Mouse (Mus musculus) embryonic facial prominence, embryonic 15.5 days (tissue): Measurements from ENCODE around the gene Orai2. TPM values are rescaled to one million over a fixed set of nuclear protein-coding genes. Genes with fewer than 3 reads are reported as not detected.
"Not testable (repeated sequence)": the region's sequence is repeated elsewhere in the genome, so short reads cannot be mapped to it uniquely, and the experiment has no call there.

Source experiments
- ATAC-seq: fragments of 200-750 bp; cut with Nextera tagmentation; 2 replicates; pipeline ENCODE4 v1.8.0; 2017; ENCODE audit warnings: low read depth, moderate TSS enrichment; ENCODE audit not compliant: insufficient number of reproducible peaks, low FRiP score, low TSS enrichment
- H3K27ac ChIP-seq: fragments of 300-500 bp; sonication (generic); replicated peaks from 2 replicates; pipeline ENCODE4 v1.5.1; 2015; ENCODE audit warnings: mild to moderate bottlenecking, inconsistent platforms
- H3K27me3 ChIP-seq: fragments of 300-500 bp; sonication (generic); 2 replicates; pipeline ENCODE4 v1.6.1; 2015; ENCODE audit warnings: inconsistent platforms
- H3K36me3 ChIP-seq: fragments of 300-500 bp; sonication (generic); 2 replicates; pipeline ENCODE4 v1.6.1; 2015; ENCODE audit warnings: mild to moderate bottlenecking, inconsistent platforms
- H3K4me1 ChIP-seq: fragments of 300-500 bp; sonication (generic); 2 replicates; pipeline ENCODE4 v1.6.1; 2015; ENCODE audit warnings: inconsistent platforms
- H3K4me2 ChIP-seq: fragments of 300-500 bp; sonication (generic); replicated peaks from 2 replicates; pipeline ENCODE4 v1.6.1; 2015; ENCODE audit warnings: mild to moderate bottlenecking, inconsistent platforms
- H3K4me3 ChIP-seq: fragments of 300-500 bp; sonication (generic); replicated peaks from 2 replicates; pipeline ENCODE4 v1.5.1; 2015; ENCODE audit warnings: mild to moderate bottlenecking, inconsistent platforms
- H3K9ac ChIP-seq: fragments of 300-500 bp; sonication (generic); 2 replicates; pipeline ENCODE4 v1.6.1; 2015; ENCODE audit warnings: inconsistent platforms
- H3K9me3 ChIP-seq: fragments of 300-500 bp; sonication (generic); replicated peaks from 2 replicates; pipeline ENCODE4 v1.6.1; 2016; ENCODE audit warnings: inconsistent platforms
- WGBS: fragments of 180-500 bp; shearing (Covaris S2); methylation state at CpG from one replicate; pipeline ENCODE4 v1.1.7; 2015; 5-methylcytosine and 5-hydroxymethylcytosine counted together
- polyA plus RNA-seq: library from polyadenylated mRNA; unstranded; fragments of >200 nt; fragmentation: Nextera tagmentation; extraction: Ambion mirVana; gene quantifications from 2 replicates; pipeline ENCODE4 v1.2.1, GENCODE M21; 2015

Gene Orai2
- polyA plus RNA-seq, 1 experiment from 2014 or later, result 18.3 TPM

GRCm38 (mm10) chr5:136171363-136172341, 1.1 kb upstream of the Orai2 start:
- WGBS, result 28% methylated on average over 17 of the region's 17 CpGs
- peak overlapping the region; percentile 59 for H3K4me3 ChIP-seq
- peaks cover 8% of the 10 kb centered on the region; the same call in 1 of the 2 replicates for H3K36me3 ChIP-seq
- no peak overlapping the region for H3K9ac ChIP-seq
- no peaks in the 10 kb centered on the region; the same call in 1 of the 2 replicates for H3K9me3 ChIP-seq
- no peak for ATAC-seq
- no peaks in the 10 kb centered on the region for H3K27me3 ChIP-seq
- peak overlapping the region; percentile 88 for H3K27ac ChIP-seq
- H3K4me2 ChIP-seq, result peak overlapping the region; percentile 71
- peaks cover 30% of the 10 kb centered on the region for H3K4me1 ChIP-seq

- Histone ChIP-seq H3K36me3 (peaks cover 8% of the 10 kb centered on the region; the same call in 1 of the 2 replicates), H3K9ac (peak overlapping the region; percentile 48), H3K9me3 (no peaks in the 10 kb centered on the region; the same call in 1 of the 2 replicates), H3K4me2 (peak overlapping the region; percentile 71), H3K4me1 (peaks cover 30% of the 10 kb centered on the region), H3K4me3 (peak overlapping the region; percentile 59), H3K27me3 (no peaks in the 10 kb centered on the region), H3K27ac (peak overlapping the region; percentile 88; the same call in 1 of the 2 replicates)
- WGBS, result 10% methylated on average over 15 of the region's 15 CpGs
- ATAC-seq, result 0 out of 2 replicates have a peak, but pooled peaks have one; percentile 0
These were observed 644 bp downstream of the Orai2 start for GRCm38 (mm10) chr5:136169626-136170511.

- Histone ChIP-seq H3K36me3 (peaks cover 8% of the 10 kb centered on the region; the same call in 1 of the 2 replicates), H3K4me2 (no peak overlapping the region), H3K9me3 (no peaks in the 10 kb centered on the region; the same call in 1 of the 2 replicates), H3K4me1 (peaks cover 21% of the 10 kb centered on the region), H3K9ac (no peak overlapping the region), H3K27me3 (no peaks in the 10 kb centered on the region), H3K27ac (no peak overlapping the region), H3K4me3 (no peak overlapping the region)
- ATAC-seq, result no peak
- WGBS, result 97% methylated on average over 3 of the region's 3 CpGs
These were observed 2.4 kb downstream of the Orai2 start for GRCm38 (mm10) chr5:136168071-136168470.

- H3K4me3 ChIP-seq, result no peak overlapping the region
- H3K27ac ChIP-seq, result no peak overlapping the region
- ATAC-seq, result no peak
- H3K4me2 ChIP-seq, result no peak overlapping the region
- H3K9ac ChIP-seq, result no peak overlapping the region
- 94% methylated on average over 4 of the region's 4 CpGs for WGBS
- no peaks in the 10 kb centered on the region; the same call in 1 of the 2 replicates for H3K9me3 ChIP-seq
- peaks cover 8% of the 10 kb centered on the region; the same call in 1 of the 2 replicates for H3K36me3 ChIP-seq
- H3K27me3 ChIP-seq, result no peaks in the 10 kb centered on the region
- peaks cover 21% of the 10 kb centered on the region for H3K4me1 ChIP-seq
These were observed 3.2 kb downstream of the Orai2 start for GRCm38 (mm10) chr5:136167296-136167695.

GRCm38 (mm10) chr5:136165246-136165645, 5.3 kb downstream of the Orai2 start:
- H3K27ac ChIP-seq, result no peak overlapping the region
- no peak overlapping the region for H3K4me2 ChIP-seq
- 65% methylated on average over 8 of the region's 8 CpGs for WGBS
- peaks cover 15% of the 10 kb centered on the region; the same call in 1 of the 2 replicates for H3K36me3 ChIP-seq
- H3K27me3 ChIP-seq, result no peaks in the 10 kb centered on the region
- H3K4me3 ChIP-seq, result no peak overlapping the region
- H3K9ac ChIP-seq, result no peak overlapping the region
- no peak for ATAC-seq
- H3K4me1 ChIP-seq, result peaks cover 8% of the 10 kb centered on the region
- no peaks in the 10 kb centered on the region; the same call in 1 of the 2 replicates for H3K9me3 ChIP-seq

- Histone ChIP-seq H3K9ac (no peak overlapping the region), H3K4me3 (no peak overlapping the region), H3K4me2 (no peak overlapping the region), H3K4me1 (no peaks in the 10 kb centered on the region), H3K36me3 (peaks cover 16% of the 10 kb centered on the region; the same call in 1 of the 2 replicates), H3K27ac (no peak overlapping the region), H3K9me3 (no peaks in the 10 kb centered on the region; the same call in 1 of the 2 replicates), H3K27me3 (no peaks in the 10 kb centered on the region)
- no peak for ATAC-seq
- WGBS, result 77% methylated on average over 11 of the region's 11 CpGs
These were observed 6.6 kb downstream of the Orai2 start for GRCm38 (mm10) chr5:136163807-136164474.

GRCm38 (mm10) chr5:136160084-136160483, 10.4 kb downstream of the Orai2 start:
- WGBS, result 87% methylated on average over 11 of the region's 12 CpGs
- not testable (repeated sequence) for H3K4me1 ChIP-seq, H3K36me3 ChIP-seq, H3K27ac ChIP-seq, H3K4me2 ChIP-seq, ATAC-seq, H3K4me3 ChIP-seq, H3K9ac ChIP-seq, H3K27me3 ChIP-seq, H3K9me3 ChIP-seq

- Histone ChIP-seq H3K4me1 (no peaks in the 10 kb centered on the region), H3K9me3 (no peaks in the 10 kb centered on the region), H3K27me3 (no peaks in the 10 kb centered on the region), H3K4me3 (no peak overlapping the region), H3K9ac (no peak overlapping the region), H3K36me3 (0 out of 2 replicates have a peak, but pooled peaks cover 3% of the 10 kb centered on the region), H3K27ac (no peak overlapping the region), H3K4me2 (no peak overlapping the region)
- ATAC-seq, result no peak
- WGBS, result 75% methylated on average over 5 of the region's 5 CpGs
These were observed 15.1 kb downstream of the Orai2 start for GRCm38 (mm10) chr5:136155399-136155798.

- Histone ChIP-seq H3K4me1 (no peaks in the 10 kb centered on the region), H3K4me2 (no peak overlapping the region), H3K36me3 (no peaks in the 10 kb centered on the region), H3K4me3 (no peak overlapping the region), H3K27me3 (no peaks in the 10 kb centered on the region), H3K27ac (no peak overlapping the region), H3K9me3 (no peaks in the 10 kb centered on the region), H3K9ac (no peak overlapping the region)
- WGBS, result 69% methylated on average over 8 of the region's 8 CpGs
- no peak for ATAC-seq
These were observed 18.1 kb downstream of the Orai2 start for GRCm38 (mm10) chr5:136152365-136152764.

GRCm38 (mm10) chr5:136149134-136149576, 21.4 kb downstream of the Orai2 start:
- not testable (repeated sequence) for H3K27ac ChIP-seq, H3K4me3 ChIP-seq, H3K4me2 ChIP-seq, ATAC-seq, H3K4me1 ChIP-seq, H3K27me3 ChIP-seq, H3K9me3 ChIP-seq, H3K36me3 ChIP-seq, H3K9ac ChIP-seq
- WGBS, result 64% methylated on average over 5 of the region's 5 CpGs
